Mouse (Mus musculus) testis, postnatal 14 days (tissue): ENCODE data around the gene Chp2.
"Not testable (repeated sequence)": the region's sequence is repeated elsewhere in the genome, so short reads cannot be mapped to it uniquely, and the experiment has no call there.

Source experiments
- DNase-seq: peaks from one replicate; pipeline ENCODE4 v3.0.0; 2021; ENCODE audit warnings: low spot score

Chp2 gene

DNA sequence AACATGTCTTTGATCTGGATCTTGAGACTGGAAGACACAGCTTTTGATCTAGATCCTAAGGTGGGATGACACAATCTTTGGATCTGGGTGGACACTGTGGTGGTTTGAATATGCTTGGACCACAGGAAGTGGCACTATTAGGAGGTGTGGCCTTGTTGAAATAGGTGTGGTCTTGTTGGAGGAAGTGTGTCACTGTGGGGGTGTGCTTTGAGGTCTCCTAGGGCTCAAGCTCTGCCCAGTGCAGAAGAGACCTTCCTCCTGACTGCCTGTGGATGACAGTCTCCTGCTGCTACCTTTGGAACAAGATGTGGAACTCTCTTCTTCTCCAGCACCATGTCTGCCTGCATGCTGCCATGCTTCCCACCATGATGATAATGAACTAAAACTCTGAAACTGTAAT, 23.4 kb downstream of the Chp2 start:
- not testable (repeated sequence) for DNase-seq

DNA sequence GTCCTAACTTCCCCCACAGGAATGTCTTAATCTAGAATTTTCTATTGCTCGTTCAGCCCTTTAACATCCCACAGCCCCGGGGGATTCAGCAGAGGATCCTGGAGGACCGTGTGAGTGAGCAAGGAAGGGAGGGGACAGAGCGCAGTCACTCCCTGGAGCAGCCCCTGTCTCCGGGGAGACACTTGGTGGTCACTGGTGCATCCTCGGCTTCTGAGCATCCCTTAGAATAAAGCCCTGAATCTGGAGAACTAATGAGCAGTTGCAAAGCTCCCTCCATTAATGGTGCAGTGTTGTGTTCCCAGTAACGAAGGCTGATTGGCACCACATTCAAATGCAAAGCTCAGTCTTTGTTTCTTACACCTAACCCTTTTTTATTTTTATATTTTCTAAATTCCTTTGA, 24.9 kb downstream of the Chp2 start:
- DNase-seq: no peak

DNA sequence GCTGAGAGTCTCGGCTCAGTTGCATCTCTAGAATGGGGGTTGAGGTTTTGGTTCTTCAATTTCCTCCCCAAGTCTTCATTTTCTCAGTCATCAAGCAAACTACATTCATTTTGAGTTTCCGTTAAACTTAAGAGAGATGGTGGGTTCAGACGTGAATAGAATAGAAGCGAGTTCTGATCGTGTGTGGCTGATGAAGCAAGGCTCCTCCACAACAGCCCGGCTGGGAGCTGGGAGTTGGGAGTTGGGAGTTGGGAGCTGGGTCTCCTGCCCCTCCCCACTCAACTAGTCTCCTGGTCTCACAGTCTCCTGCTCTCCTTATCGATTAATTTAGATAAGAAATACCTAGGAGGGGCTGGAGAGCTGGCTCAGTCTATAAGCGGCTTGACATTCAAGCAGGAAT, 25.3 kb downstream of the Chp2 start:
- DNase-seq: no peak

DNA sequence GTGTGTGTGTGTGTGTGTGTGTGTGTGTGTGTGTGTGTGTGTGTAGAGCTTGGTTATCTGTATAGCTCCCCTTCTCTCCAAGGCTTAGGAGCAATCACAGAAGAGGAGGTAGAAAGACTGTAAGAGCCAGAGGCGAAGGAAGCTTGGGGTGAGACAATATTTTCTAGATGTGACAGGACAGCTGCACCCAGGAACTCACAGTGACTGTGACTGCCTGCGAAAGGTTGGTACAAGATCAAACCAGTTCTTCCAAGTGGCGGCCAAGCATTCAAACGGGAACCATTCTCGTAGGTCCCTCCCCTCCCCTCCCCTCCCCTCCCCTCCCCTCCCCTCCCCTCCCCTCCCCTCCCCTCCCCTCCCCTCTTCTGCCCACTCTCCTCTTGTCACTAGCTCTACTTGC, 26.7 kb downstream of the Chp2 start:
- no peak for DNase-seq

DNA sequence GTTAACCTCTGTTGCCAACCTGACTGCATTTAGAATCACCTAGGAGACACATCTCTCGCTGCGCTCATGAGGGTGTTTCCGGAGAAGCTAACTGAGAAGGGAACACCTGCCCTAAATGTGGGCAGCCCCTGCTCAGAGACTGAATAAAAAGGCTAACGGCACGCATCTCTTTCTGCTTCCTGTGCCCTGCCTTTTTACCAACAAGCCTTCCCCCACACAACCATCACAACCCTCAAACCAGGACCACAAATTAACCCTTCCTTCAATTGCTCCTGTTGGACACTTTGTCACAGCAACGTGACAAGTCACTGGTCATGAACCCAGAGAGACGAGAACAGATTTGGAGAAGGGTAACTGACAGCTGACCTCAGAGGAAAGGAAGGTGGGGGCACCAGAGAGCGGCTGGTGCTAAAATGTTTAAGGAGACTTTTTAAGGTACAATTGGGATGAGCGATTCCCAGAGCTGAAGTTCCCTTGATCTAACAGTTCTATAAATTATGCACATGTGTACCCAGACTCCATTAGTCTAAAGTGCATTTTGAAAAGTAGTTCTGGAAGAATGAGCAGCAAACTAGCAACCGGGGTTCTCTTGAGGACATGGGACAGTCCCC, 28.1 kb downstream of the Chp2 start:
- DNase-seq: no peak

DNA sequence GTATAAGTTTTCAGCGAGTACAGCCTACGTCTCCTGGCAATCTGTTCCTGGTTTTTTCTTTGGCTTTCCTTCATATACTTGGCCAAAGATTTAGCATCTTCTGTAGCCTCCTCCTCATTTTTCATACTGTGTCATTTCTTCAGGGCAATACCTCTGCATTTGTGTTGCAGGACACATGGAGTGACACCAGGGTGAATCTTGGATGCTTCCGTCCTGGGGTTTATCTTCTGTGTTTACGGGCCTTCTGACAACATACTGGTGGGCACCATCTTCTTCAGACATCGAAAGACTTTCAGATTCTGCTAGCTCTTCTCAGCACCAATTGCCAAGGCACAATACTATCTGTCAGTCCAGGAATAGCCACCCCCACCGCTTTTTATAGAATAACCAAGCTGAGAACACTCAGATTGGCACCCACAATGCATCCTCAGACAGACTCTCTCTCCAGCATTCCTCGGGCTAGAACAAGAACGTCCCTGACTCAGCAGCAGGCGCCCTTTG, 30.1 kb downstream of the Chp2 start:
- DNase-seq: no peak

DNA sequence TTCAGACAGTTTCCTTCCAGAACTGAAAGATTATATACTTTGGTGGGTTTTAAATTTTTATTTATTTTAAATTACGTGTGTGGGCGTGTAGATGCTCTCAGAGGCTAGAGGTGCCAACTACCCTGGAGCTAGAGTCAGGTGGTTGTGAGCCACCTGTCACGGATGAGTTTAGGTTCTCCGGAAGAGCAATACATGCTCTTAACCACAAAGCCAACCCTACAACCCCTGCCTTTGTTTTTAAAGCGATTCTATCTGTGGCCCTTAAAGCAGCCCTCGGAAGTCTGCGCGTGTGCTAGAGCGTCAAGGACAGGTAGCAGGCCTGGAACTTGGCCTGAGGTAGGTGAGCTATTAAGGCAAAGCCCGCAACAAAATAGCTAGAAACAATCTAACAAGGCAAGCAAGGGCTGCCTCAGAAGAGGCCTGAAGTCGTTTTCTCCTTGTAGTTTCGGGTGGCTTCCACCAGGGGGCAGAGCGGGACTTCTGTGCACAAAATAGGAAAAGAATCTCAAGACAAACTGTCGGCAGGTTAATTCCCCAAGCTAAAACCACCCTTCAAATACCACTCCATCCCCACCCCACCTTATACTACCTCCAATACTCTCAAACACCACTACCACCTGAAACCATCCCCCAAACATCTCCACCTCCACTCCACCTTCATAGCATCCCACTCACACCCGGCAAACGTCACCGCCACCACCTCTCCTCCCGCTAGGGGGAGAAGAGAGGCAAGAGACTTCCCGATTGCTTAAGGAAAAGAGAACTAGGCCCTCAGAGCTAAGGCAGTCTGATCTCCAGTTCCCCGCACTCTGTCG, 32.1 kb downstream of the Chp2 start:
- DNase-seq: peak; percentile 65

DNA sequence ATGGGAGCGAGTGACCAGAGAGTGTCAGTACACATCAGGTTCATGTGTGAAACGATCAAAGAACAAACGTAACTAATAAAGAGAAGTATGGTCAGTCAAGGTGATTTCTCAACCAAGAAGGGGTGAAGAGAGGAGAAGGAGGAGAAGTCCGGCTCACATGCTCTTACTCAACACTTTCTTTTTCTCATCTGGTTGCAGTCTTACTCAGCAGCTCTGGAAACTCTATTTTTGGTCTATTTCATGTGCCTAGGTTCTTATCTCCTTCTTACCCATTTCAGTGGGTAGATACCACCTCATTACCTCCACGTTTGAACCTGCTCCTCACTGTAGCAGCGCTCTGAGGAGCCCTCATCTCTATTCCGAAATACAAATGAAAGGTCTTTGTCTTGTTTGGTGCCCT, 37.4 kb downstream of the Chp2 start:
- no peak for DNase-seq

DNA sequence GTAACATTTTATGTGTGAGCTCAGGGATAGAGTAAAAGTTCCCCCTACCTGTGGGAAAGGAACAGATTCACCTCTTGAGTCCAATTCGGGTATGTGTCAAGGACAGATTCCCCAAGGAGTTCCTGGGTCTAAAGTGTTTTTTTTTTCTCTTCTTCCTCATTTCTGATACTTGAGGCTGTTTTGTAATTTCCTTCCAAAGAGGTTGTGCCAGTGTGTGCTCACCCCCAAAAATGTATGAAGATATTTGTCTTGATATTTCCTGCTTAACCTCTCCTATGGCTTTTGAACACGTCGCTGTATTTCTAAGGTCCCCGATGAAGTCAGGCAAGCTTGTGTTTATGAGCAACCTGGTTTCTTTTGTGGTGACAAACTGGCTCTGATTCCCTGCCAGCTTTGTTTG, 39.2 kb downstream of the Chp2 start:
- no peak for DNase-seq

DNA sequence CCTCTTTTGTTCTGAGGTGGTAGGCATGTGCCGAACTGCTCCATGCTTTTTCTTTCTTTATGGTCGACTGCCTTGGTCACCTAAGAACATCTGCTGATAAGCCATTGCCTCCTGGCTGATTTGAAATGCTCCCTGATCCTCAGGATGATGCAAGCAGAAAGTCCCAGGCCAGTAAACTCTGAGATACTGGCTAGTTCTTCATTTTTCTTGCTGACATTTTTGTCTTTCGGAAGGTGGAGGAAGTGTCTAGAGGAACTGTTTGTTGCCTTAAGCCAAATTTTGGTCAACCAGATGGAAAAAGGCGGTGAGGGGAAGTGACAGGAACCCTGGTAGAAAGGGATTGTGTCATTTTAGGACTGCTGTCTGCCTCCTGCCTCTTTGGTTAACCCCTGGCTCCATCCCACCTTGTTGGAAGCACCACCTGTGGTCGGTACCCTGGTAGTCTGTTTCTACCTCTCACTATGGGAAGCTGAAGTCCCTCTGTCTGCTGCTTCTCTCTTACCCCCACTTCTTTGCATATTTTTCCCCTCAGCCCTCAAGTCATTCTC, 40.8 kb downstream of the Chp2 start:
- DNase-seq: no peak

DNA sequence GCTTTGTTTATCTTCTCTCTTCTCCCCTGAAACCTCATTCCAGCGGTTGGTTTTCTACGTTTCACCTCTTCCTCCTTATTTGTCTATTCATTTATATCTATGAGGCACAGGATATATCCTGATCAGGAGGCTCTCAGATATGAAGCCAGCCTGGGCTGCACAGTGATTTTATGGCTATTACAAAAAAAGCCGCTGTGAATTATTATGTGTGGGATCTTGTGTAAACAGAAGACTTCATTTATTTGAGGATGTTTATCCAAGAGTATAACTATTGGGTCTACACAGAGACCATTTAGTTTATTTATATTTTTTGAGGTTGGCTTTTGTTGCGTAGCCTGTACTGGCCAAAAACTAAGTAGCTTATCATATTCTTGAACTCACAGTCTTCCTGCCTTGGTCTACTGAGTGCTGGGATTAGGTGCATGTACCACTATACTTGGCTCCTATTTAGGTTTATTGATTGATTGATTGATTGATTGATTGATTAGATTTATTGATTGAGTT, 49.7 kb downstream of the Chp2 start:
- DNase-seq: no peak

DNA sequence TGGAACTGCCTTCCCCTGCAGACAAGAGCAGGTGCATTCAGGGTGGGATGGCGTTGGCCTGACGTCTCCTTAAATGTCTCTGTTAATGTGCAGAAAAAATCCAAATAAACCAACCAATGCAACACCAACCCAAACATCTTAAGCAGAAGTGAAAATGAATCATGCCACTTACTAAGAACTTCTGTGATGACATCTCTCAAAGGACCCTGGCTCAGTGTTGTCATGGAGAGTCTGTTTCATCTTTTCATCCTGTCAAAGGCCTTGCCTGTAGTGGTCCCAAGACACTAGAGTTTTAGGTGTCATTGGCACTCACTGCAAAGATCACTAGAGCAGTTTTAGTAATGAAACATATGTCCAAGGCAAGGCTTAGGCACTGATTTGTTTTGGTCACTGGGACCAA, 53.0 kb downstream of the Chp2 start:
- DNase-seq: no peak
